Mouse (Mus musculus): ENCODE results near the gene Tbc1d23. TPM values are rescaled to one million over a fixed set of nuclear protein-coding genes. Genes with fewer than 3 reads are reported as not detected.

The Tbc1d23 gene
- 23.2 and 24.4 TPM in 2 replicates for polyA plus RNA-seq (2015; fragmentation: Nextera tagmentation; extraction: Ambion mirVana)

DNA sequence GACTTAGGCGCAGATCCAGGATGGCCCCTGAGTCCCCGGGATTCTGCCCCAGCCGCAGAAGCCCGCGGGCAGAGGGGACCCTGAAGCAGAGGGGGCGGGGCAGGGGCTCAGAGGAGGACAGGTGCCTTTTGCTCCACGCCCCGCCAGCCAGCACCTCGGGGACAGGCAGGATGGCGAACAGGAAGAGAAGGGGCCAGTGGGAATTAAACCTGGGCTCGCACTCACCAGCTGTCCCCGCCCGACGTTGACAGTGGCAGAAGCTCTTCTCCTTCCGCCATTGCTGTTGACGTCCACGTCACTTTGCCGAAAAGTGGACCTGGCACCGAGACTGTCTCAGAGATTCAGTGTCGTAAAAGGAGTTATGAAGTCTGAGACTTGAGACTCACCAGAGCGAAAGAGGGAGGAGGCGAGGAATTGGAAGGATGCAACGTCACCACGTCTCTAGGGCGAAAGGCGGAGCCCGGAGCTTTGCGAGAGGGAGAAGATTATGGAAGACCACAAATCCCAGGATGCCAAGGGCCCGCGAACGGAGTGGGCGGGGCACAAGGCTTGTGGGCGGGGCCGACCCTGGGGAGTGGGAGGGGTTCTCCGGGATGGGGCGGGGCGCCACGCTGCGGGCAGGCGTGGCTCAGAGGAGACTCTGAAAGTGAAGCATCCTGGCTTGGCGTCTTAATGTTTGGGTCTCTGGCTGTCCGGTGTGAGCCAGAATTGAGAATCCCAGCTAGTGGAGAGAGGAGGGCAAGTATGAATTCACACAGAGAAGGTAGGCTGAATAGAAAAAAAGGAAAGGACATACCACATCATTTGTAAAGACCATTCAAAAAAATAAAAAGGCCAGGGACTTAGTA, at the start of gene Tbc1d23:
Gene Tbc1d23, minus strand, starts transcription at position 416 of the 848 bp plus-strand sequence.
- peak; percentile 99 for ATAC-seq (ENCODE audit: insufficient read depth, low FRiP score, low read depth)
- peak within 1 kb of the TSS; percentile 99 for H3K4me3 ChIP-seq (replicated peaks)
- no peaks in the 10 kb centered on the region for H3K36me3 ChIP-seq
- H3K4me1 ChIP-seq: peaks cover 10% of the 10 kb centered on the region
- under 1% methylated on average over 40 of the region's 42 CpGs for WGBS
- H3K27me3 ChIP-seq (replicated peaks): no peaks in the 10 kb centered on the region
- H3K9me3 ChIP-seq: no peaks in the 10 kb centered on the region
- H3K27ac ChIP-seq: peak within 1 kb of the TSS; percentile 82
- H3K9ac ChIP-seq: peak within 1 kb of the TSS; percentile 82
- H3K4me2 ChIP-seq: peak within 1 kb of the TSS; percentile 73

GRCm38 (mm10) chr16:57280221-57281217, 49.2 kb upstream of the Tbc1d23 start:
- Histone ChIP-seq H3K27ac (no peak overlapping the region), H3K4me2 (no peak overlapping the region), H3K9me3 (no peaks in the 10 kb centered on the region), H3K4me1 (no peaks in the 10 kb centered on the region), H3K36me3 (no peaks in the 10 kb centered on the region), H3K27me3 (replicated peaks) (no peaks in the 10 kb centered on the region), H3K4me3 (replicated peaks) (no peak overlapping the region), H3K9ac (no peak overlapping the region)
- no peak for ATAC-seq (ENCODE audit: insufficient read depth, low FRiP score, low read depth)
- 86% methylated on average over 31 of the region's 31 CpGs for WGBS

GRCm38 (mm10) chr16:57278976-57279626, 47.8 kb upstream of the Tbc1d23 start:
- Histone ChIP-seq H3K27me3 (replicated peaks) (no peaks in the 10 kb centered on the region), H3K4me2 (no peak overlapping the region), H3K36me3 (no peaks in the 10 kb centered on the region), H3K9me3 (no peaks in the 10 kb centered on the region), H3K4me3 (replicated peaks) (no peak overlapping the region), H3K4me1 (no peaks in the 10 kb centered on the region), H3K9ac (no peak overlapping the region), H3K27ac (no peak overlapping the region)
- no peak for ATAC-seq (ENCODE audit: insufficient read depth, low FRiP score, low read depth)
- 83% methylated on average over 12 of the region's 12 CpGs for WGBS

DNA sequence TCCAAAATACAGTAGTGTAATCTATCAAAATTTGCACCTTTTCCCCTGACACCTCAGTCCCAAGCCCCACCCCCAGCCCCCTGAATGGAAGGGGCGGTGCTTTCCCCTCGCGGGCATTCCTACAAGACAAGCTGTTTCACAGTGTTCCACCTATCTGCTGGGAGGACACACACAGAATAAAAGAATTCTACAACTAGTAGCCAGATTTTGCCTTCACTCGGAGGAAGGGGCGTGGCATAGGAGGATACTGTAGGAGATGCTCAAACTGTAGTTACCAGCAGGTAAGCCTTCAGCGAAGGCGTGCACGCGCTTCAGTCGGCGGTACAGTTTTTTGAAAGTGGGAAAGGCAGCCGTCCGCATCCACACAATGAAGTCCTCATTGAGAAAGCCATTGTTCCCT, 38.4 kb upstream of the Tbc1d23 start:
- Histone ChIP-seq H3K4me1 (no peaks in the 10 kb centered on the region), H3K27ac (no peak overlapping the region), H3K9me3 (no peaks in the 10 kb centered on the region), H3K9ac (no peak overlapping the region), H3K4me2 (no peak overlapping the region), H3K27me3 (replicated peaks) (no peaks in the 10 kb centered on the region), H3K36me3 (no peaks in the 10 kb centered on the region), H3K4me3 (replicated peaks) (no peak overlapping the region)
- no peak for ATAC-seq (ENCODE audit: insufficient read depth, low FRiP score, low read depth)
- WGBS: 90% methylated on average over 13 of the region's 13 CpGs

DNA sequence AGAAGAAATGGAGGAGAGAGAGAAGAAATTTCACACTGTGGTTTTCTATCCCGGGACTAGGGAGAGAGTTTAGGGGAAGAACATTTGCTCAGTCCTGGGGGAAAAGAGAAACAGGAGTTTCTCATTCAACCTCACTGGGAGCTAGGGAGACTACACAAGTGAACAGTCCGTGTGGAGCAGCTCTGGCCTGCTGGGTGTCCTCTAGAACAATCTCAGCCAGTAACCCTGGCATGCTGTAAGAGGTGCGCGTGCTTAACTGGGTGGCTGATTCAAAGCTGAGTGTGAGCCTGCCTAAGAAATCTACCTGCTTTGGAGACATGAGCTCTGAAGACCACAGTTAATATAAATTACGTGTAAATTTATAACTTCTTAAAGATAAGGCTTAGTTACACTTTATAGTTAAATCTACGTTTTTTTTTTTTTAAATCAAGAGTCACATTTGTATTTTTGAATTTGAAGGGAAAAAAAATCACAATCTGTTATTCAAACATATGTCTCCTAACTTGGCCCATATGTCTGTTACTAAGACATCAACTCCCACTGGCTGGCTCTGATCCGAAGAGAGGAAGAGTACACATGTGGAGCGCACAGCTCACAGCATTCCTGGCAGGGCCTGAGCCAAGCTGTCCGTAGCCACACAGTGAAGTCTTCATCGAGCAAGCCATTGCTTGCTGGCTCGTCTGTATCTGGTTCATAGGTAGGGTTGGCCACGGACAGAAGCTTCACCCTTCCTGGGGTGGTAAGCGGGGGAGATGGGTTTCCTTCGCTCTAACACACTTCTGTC, 36.9 kb upstream of the Tbc1d23 start:
- H3K36me3 ChIP-seq: no peaks in the 10 kb centered on the region

GRCm38 (mm10) chr16:57267068-57267467, 35.8 kb upstream of the Tbc1d23 start:
- no peaks in the 10 kb centered on the region for H3K27me3 ChIP-seq (replicated peaks)
- no peaks in the 10 kb centered on the region for H3K9me3 ChIP-seq
- no peak overlapping the region for H3K4me2 ChIP-seq
- H3K4me3 ChIP-seq (replicated peaks): no peak overlapping the region
- no peaks in the 10 kb centered on the region for H3K36me3 ChIP-seq
- H3K4me1 ChIP-seq: no peaks in the 10 kb centered on the region
- 3% methylated on average over 1 of the region's 1 CpGs for WGBS
- no peak; the same call in 1 of the 2 replicates for ATAC-seq (ENCODE audit: insufficient read depth, low FRiP score, low read depth)
- H3K27ac ChIP-seq: no peak overlapping the region
- H3K9ac ChIP-seq: no peak overlapping the region

More for the DNA sequence above, 36.9 kb upstream of the Tbc1d23 start:
- Histone ChIP-seq H3K4me3 (replicated peaks) (no peak overlapping the region), H3K9ac (no peak overlapping the region), H3K9me3 (no peaks in the 10 kb centered on the region), H3K4me1 (no peaks in the 10 kb centered on the region), H3K27me3 (replicated peaks) (no peaks in the 10 kb centered on the region), H3K4me2 (no peak overlapping the region), H3K27ac (no peak overlapping the region)
- no peak for ATAC-seq (ENCODE audit: insufficient read depth, low FRiP score, low read depth)
- WGBS: 83% methylated on average over 14 of the region's 14 CpGs

DNA sequence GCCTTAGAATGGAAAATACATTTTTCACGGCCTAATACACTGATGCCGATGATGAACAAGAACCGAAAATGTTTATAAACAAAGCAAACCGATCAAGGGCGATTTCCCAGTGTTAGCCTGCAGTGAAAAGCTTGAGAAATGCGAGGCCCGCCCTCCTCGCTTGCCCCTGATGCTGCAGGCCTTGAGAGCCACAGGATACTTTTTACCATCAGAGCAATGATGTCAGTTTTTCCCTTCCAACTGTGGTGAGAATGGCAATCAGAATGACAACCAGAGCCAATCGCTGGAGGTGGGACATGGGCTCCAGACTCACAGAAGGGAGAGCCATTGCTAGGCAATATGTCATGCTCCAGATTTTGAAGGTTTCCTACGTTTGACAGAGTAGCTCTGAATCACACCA, 28.8 kb upstream of the Tbc1d23 start:
- WGBS: 77% methylated on average over 10 of the region's 10 CpGs
- Histone ChIP-seq H3K27me3 (replicated peaks) (no peaks in the 10 kb centered on the region), H3K36me3 (no peaks in the 10 kb centered on the region), H3K9me3 (no peaks in the 10 kb centered on the region), H3K9ac (no peak overlapping the region), H3K4me3 (replicated peaks) (no peak overlapping the region), H3K4me2 (no peak overlapping the region), H3K27ac (no peak overlapping the region), H3K4me1 (no peaks in the 10 kb centered on the region)
- ATAC-seq (ENCODE audit: insufficient read depth, low FRiP score, low read depth): no peak

- no peak overlapping the region for H3K27ac ChIP-seq
- H3K9me3 ChIP-seq: no peaks in the 10 kb centered on the region
- 83% methylated on average over 13 of the region's 13 CpGs for WGBS
- H3K36me3 ChIP-seq: no peaks in the 10 kb centered on the region
- no peak overlapping the region for H3K9ac ChIP-seq
- H3K27me3 ChIP-seq (replicated peaks): no peaks in the 10 kb centered on the region
- H3K4me3 ChIP-seq (replicated peaks): no peak overlapping the region
- no peak overlapping the region for H3K4me2 ChIP-seq
- H3K4me1 ChIP-seq: no peaks in the 10 kb centered on the region
- no peak for ATAC-seq (ENCODE audit: insufficient read depth, low FRiP score, low read depth)
Measured at GRCm38 (mm10) chr16:57259356-57260083, 28.2 kb upstream of the Tbc1d23 start.

GRCm38 (mm10) chr16:57251589-57252421, 20.5 kb upstream of the Tbc1d23 start:
- H3K27ac ChIP-seq: peak overlapping the region; percentile 61
- no peak overlapping the region for H3K4me2 ChIP-seq
- H3K4me1 ChIP-seq: 0 out of 2 replicates have a peak, but pooled peaks cover 2% of the 10 kb centered on the region
- 26% methylated on average over 7 of the region's 7 CpGs for WGBS
- peak; percentile 47; the same call in 1 of the 2 replicates for ATAC-seq (ENCODE audit: insufficient read depth, low FRiP score, low read depth)
- no peaks in the 10 kb centered on the region for H3K36me3 ChIP-seq
- no peak overlapping the region for H3K4me3 ChIP-seq (replicated peaks)
- H3K9ac ChIP-seq: no peak overlapping the region
- H3K9me3 ChIP-seq: no peaks in the 10 kb centered on the region
- no peaks in the 10 kb centered on the region for H3K27me3 ChIP-seq (replicated peaks)

GRCm38 (mm10) chr16:57250991-57251390, 19.7 kb upstream of the Tbc1d23 start:
- peak overlapping the region; percentile 5; the same call in 1 of the 2 replicates for H3K27ac ChIP-seq

More at GRCm38 (mm10) chr16:57250991-57251390, 19.7 kb upstream of the Tbc1d23 start:
- Histone ChIP-seq H3K4me3 (replicated peaks) (no peak overlapping the region), H3K36me3 (no peaks in the 10 kb centered on the region), H3K4me2 (no peak overlapping the region), H3K9me3 (no peaks in the 10 kb centered on the region), H3K27me3 (replicated peaks) (no peaks in the 10 kb centered on the region), H3K9ac (no peak overlapping the region), H3K4me1 (0 out of 2 replicates have a peak, but pooled peaks cover 2% of the 10 kb centered on the region)
- WGBS: 89% methylated on average over 4 of the region's 4 CpGs
- ATAC-seq (ENCODE audit: insufficient read depth, low FRiP score, low read depth): no peak

All from stomach, embryonic 15.5 days (tissue).